Mouse (Mus musculus): ENCODE measurements around the gene Ccl22.

The Ccl22 gene

DNA sequence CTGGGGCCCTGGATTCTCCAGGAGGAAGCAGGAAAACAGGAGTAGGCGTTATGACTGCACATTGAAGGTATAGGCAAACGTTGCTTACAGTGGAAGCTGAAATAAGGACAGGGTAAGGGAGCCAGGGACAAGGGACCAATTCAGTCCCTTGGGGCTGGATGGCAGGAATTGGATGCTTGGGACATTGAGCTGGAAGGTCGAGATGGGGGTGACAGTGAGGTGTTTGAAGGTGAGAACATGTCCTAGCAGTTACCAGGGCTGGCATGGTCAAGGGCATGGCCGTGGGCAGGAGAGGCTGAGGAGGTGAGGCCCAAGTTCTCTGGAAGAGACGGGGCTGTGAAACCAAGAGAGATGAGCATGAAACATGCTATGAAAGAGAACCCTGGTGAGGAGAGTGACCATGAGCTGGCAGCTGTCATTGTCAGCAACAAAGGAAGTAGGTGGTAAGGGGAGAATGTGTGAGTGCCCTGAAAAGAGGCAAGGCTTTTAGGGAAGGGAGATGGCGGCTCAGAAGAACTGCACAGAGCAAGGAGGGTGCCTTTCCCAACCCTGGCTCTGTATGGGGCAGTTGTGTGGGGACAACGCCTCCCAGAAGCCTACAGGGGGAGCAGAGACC, 10.5 kb upstream of the Ccl22 start:
- in situ Hi-C loops (cut with MboI, MseI) = no loop called here

DNA sequence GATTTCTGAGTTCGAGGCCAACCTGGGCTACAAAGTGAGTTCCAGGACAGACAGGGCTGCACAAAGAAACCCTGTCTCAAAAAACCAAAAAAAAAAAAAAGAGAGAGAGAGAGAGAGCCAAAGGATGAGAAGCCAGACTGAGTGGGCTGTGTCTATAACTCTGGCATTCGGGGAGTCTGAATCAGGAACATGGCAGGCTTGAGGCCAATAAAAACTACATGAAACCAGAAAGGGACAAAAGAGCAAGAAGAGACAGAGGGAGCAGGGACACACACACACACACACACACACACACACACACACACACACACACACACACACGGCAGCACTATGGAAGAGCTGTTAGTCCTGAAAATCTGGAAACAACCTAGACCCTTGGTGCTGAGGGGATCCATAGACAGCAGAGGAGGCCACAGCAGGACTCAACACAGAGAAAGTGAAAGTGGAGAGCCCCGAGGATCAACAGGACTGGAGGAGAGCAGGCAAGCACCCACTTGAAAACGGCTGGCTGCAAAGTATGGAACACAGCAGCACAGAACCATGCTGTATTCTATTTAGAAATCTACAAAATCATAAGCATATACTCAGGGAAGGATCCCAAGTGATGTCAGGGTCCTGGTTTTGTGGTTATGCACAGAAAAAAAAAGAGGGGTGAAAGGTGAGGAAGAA, 9.8 kb upstream of the Ccl22 start:
- in situ Hi-C loops (cut with MboI, MseI) = no loop called here

DNA sequence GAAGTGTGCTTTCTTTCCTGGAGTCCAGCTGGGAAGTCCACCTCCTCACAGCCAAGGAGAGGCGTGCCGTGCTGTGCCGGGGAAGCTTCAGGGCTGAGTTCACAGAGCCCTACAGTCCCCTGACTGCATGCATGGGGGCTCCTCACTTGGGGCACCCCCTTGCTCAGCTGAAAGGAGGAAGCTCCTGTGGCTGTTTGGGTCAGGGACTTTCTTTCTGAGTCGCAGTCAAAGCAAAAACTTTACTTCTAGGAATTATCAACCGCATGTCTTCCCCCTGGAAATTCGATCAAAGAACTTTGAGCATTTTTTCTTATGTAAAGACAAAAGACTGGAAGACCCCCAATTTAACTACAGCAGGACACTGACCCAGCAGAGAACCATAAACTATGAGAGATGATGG, 5.6 kb upstream of the Ccl22 start:
- in situ Hi-C loops (cut with MboI, MseI) = no loop called here

DNA sequence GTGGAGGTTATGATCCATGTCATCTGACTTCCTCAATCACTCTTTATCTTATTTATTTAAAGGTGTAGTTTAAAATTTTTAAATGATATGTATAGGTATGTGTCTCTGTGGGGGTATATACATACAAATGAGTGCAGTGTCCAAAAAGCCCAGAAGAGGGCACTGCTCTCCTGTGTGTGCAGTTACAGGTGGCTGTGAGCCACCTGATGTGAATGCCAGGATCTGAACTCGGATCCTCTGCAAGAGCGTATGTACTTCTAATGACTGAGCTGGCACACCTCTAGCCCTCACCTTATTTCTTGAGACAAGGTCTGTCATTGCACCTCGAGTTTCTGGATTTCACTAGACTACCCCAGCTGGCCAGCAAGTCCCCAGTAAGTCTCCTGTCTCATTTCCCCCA, 4.8 kb upstream of the Ccl22 start:
- in situ Hi-C loops (cut with MboI, MseI) = no loop called here

- in situ Hi-C loops (cut with MboI, MseI) = no loop called here
These were observed 3.7 kb upstream of the Ccl22 start for GRCm38 (mm10) chr8:94741726-94742125.

- in situ Hi-C loops (cut with MboI, MseI) = no loop called here
These were observed 906 bp upstream of the Ccl22 start for GRCm38 (mm10) chr8:94744484-94744883.

- in situ Hi-C loops (cut with MboI, MseI) = no loop called here
These were observed 418 bp upstream of the Ccl22 start for GRCm38 (mm10) chr8:94744972-94745371.

DNA sequence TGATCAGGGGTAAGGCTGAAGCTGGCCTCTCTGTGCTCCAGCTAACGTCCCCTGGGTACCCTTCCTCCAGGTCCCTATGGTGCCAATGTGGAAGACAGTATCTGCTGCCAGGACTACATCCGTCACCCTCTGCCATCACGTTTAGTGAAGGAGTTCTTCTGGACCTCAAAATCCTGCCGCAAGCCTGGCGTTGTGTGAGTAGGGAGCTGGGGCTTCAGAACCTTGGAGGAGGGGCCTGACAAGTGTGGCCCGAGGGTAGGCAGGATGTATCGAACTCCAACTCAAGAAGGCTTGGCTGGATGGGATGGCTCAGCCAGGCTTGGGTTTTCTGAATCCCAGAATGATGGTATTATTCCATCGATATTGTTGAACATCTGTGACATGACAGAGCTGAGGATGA, 1.4 kb downstream of the Ccl22 start:
- in situ Hi-C loops (cut with MboI, MseI) = no loop called here

- in situ Hi-C loops (cut with MboI, MseI) = no loop called here
These were observed 3.0 kb downstream of the Ccl22 start for GRCm38 (mm10) chr8:94748363-94748762.

DNA sequence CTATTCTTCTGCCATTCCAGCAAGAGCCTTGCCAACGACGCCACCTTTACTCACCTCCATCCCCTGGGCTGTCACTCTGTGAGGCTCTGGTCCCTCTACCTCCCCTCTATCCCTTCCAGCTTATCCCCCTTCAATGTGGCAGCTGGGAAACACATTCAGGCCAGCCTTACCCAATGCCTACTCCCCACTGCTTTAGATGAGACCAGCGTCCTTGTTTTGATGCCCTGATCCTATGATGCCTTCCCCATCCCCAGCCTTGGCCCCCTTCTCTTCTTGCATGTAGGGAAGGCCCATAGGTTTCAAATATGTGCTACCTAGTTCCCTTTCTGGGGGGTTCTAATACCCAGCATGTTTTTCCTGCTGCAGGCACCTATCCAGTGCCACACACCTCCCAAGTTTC, 4.6 kb downstream of the Ccl22 start:
- in situ Hi-C loops (cut with MboI, MseI) = no loop called here

DNA sequence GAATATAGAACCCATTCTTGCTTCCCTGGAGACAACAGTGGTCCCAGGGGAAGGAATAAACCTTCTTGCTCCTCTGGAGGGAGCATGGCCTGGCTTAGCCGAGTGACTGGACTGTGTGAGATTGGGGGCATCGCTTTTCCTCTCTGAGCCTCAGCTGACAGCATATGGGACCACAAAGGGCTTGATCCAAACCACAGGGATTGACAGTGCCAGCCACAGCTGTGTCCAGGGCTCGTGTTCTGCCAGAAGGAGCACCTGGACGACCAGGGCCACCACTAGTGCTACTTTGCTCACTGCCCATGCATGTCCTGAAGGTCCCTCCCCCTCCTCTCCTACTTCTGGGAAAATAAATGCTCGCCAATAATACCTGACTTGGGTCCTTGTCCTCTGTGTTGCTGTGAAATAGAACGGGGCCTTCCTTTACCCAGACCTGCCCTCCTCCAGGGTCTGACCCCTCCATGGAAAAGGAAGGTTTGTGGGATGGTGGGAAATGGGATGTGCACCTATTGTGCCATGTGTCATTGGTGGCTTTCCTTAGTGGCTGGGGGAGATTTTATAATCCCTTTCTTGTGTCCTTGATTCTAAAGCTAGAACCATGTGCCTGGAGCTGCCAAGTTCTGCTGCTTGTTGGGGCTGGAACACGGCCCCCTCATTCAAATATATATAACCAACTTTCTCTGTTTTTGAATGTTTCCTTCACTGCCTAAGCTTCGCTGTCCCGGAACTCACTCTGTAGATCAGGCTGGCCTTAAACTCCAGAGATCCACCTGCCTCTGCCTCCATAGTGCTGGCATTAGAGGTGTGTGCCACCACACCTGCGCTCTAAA, 5.8 kb downstream of the Ccl22 start:
- in situ Hi-C loops (cut with MboI, MseI) = no loop called here

DNA sequence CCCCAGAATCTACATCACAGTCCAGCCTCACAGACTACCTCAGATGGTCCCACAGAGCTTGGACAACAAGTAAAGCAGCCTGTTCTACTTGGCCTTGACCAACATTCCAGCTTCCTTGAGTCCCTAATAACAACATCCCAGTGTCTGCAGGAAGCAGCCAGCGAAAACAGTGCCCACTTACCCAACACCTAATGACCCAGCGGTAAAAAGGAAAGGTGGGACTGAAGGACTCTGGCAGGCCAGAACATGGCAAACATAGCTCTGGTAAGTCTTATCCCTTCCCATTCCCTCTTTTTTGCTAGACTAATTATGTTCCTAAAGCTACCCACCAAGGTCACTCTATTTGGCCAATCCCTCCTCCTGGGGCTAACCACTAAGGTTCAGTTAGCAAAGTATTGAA, 8.6 kb downstream of the Ccl22 start:
- in situ Hi-C loops (cut with MboI, MseI) = no loop called here

- in situ Hi-C loops (cut with MboI, MseI) = no loop called here
These were observed 9.1 kb downstream of the Ccl22 start for GRCm38 (mm10) chr8:94754486-94754885.

DNA sequence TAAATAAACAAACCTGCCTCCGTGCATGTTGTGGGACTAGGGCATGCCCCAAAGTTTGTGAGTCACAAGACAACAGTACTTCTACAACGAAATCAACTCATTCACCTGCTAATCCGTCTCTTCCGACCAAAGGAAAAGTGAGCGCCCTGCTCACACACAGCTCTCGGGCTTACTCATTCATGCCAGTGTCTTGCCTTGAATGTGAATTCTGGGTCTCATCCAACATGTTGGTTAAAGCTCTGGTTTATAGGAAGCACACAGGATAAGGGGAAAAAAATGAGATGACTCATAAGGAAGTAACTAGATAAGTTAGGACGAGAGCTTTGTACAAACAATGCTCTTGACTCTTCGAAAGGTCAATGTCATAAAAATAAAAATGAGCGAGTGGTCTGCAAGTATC, 21.6 kb downstream of the Ccl22 start:
- in situ Hi-C loops (cut with MboI, MseI) = no loop called here

DNA sequence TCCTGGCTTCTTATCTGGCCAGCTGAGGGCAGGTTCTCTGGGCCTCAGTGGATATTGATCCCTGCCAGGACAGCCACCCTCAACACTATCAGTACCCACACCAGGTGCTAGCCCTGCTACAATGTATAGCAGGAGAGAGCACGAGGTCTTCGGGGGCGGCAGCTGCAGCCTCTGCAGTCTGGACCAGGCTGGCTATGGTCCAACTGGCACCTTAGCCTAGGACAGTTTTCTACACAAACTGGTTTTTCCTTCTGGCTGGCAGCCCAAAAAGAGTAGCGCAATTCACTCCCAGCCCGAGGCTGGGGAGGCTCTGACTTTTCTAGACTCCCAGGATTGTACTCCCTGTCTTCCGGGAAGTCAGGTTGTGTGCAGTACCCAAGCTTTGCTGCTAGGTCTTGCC, 25.6 kb downstream of the Ccl22 start:
- in situ Hi-C loops (cut with MboI, MseI) = no loop called here

DNA sequence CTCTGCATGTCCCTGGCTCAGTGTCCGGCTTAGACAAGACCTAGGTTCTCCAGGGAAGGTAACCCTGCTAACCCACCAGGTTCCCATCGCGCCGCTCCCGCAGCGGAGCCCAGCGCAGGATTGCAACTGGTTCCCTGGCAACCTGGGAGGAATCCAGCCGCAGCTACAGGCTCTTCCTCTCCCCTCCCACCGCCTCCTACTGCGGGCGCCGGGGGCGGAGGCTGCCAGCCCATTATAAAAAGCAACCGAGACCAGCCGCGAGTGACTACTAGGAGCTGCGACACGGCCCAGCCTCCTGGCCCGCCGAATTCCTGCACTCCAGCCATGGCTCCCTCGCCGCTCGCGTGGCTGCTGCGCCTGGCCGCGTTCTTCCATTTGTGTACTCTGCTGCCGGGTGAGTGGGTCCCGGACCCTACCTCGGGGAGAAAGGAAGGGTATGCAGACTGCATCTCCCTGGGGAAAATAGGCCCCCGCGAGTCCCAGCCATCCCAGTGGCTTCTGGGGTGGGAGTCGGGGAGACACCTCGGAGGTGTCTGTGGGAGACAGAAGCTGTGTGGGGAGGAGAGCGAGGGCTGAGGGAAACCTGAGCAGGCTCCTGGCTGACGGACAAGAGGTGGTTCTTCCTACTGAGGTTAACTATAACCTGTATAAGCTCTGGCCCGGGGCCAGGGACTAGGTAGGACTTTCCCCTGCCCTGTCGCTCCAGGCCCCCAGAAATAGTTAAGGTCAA, 26.7 kb downstream of the Ccl22 start, which contains the start of gene Cx3cl1:
Gene Cx3cl1 (plus strand): TSS at position 69 of the 730 bp plus-strand sequence.
- in situ Hi-C loops (cut with MboI, MseI) = no loop called here

GRCm38 (mm10) chr8:94773048-94773447, 27.7 kb downstream of the Ccl22 start:
- in situ Hi-C loops (cut with MboI, MseI) = no loop called here

GRCm38 (mm10) chr8:94773700-94774171, 28.3 kb downstream of the Ccl22 start:
- in situ Hi-C loops (cut with MboI, MseI) = no loop called here

DNA sequence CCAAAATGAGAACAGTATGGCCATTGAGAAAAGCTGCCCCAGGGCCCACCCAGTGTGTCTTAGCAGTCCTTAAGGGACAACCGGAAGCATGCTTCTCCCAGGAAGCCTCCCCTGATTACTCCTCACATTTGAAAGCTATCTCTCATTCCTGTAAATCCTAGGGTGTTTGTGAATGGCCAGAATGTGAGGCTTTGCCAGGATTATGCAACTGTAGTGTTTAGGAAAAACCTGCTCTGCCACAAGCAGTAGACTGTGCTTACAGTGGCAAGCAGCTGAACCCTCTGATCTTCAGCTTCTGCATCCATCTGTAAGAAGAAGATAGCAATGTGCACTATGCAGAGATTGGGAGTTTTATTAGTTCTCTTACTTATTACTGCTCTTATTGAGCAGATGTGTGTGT, 29.2 kb downstream of the Ccl22 start:
- in situ Hi-C loops (cut with MboI, MseI) = no loop called here

DNA sequence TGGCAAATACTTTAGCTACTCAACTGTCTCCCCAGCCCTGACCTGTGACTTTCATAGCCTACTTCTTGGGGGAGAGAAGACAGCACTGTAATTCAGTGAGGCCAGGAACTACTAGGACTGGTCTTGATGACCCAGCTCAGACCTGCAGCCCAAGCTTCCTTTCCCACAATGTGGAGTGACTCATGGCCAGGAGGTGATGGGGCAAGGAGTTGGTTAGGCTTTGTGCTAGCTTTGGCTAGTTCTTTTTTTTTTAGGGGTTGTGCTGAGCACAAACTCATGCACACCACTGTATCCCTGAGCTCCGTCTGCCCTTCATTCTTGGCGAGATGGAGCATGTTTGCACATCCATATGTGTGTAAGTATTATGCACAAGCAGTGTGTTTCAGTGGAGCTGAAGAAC, 31.0 kb downstream of the Ccl22 start:
- in situ Hi-C loops (cut with MboI, MseI) = no loop called here

DNA sequence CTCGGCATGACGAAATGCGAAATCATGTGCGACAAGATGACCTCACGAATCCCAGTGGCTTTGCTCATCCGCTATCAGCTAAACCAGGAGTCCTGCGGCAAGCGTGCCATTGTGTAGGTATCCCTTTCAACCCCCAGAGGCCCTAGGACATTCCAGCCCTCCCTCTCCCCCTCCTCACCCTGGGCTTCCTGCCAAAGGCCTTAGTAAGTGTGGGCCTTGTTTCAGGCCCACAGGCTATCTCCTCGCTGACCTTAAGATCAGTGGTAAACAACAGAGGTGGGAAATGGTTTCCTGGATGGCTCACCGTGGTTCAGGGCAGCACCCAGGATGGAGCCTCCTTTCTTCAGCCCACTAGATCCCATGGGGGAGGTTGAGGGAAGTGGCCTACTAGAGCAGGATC, 32.6 kb downstream of the Ccl22 start:
- in situ Hi-C loops (cut with MboI, MseI) = no loop called here

DNA sequence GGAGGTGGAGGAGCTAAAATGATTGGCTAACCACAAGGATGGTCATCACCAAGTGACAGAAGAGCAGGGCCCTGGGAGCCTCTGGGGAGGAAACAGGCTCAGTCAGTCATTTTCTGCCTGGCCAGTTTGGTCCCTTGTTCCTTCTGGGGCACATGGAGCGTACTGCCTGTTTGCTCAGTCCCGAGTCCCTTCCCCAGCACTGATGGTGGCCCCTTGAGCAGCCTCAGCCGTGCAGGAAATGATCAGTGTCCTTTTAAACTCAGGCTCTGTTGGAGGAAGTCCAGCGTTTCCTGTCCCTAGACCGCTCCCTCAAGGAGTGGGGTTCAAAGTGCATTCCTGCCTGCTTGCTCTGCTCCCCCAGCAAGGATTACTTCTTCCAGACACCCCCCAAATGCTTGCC, 33.1 kb downstream of the Ccl22 start:
- in situ Hi-C loops (cut with MboI, MseI) = no loop called here
